Mouse (Mus musculus) myocyte (in vitro differentiated cells): ENCODE results near the gene Rbfox1.

Experiments used
- CEBPB ChIP-seq: IDR thresholded peaks from 2 replicates; pipeline ENCODE4 v1.6.1; 2011; ENCODE audit warnings: mild to moderate bottlenecking, moderate library complexity; ENCODE audit not compliant: poor library complexity, insufficient read depth, severe bottlenecking
- MYOD1 ChIP-seq, 3 experiments: IDR thresholded peaks; one replicate each; pipeline ENCODE4 v1.6.1; 2011; ENCODE audit warnings: control low read depth in 2 of 3, low read depth in 2 of 3, mild to moderate bottlenecking in 2 of 3, moderate library complexity in 1 of 3; ENCODE audit not compliant: insufficient read length in 2 of 3, control insufficient read depth in 1 of 3
- POLR2A ChIP-seq: IDR thresholded peaks from one replicate; pipeline ENCODE4 v1.6.1; 2011; ENCODE audit warnings: low read depth, mild to moderate bottlenecking, control low read depth, moderate library complexity; ENCODE audit not compliant: insufficient read length

DNA sequence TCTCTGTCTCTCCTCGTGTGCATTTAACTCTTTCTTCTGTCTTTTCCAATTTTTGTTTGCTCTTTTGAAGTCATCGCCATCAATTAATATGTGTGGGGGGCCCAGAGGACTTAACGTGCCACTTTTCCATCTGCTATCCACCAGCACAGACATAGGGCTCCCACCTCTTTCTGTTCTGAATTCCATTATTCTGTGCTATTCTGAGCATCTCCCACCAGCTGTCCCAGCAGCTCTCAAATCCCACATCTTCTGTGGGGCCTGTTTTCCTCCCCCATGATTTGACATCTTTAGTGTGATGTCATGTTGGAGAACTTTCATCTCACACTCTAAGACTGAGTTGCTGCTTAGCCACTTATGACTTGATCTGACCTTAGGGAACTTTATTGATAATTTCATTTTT lies 634.3 kb downstream of the Rbfox1 start:
- TF ChIP-seq MYOD1 (IDR thresholded peaks at IDR 0.05; ENCODE audit: control insufficient read depth in 1 of 3, insufficient read length in 2 of 3, low read depth in 2 of 3) = no peak
- no peak for TF ChIP-seq POLR2A
- no peak for TF ChIP-seq CEBPB
